Mouse (Mus musculus) urinary bladder, adult 2 months (tissue): ENCODE measurements around the gene Scn3a. TPM values are rescaled to one million over a fixed set of nuclear protein-coding genes. Genes with fewer than 3 reads are reported as not detected.

Source experiments
- DNase-seq: peaks from one replicate; pipeline ENCODE4 v3.0.0; 2022; ENCODE audit warnings: low spot score
- polyA plus RNA-seq: library from polyadenylated mRNA; depleted of rRNA; stranded (reverse); fragments of >200 nt; gene quantifications from 2 replicates; pipeline ENCODE4 v1.2.3, GENCODE M21; 2012; rRNA removed

The Scn3a gene
- polyA plus RNA-seq, 1 experiment = 0.22 TPM

- DNase-seq = no peak
Observed at GRCm38 (mm10) chr2:65413746-65414145, 153.7 kb downstream of the Scn3a start.

Other genes with a start within 250 kb of the Scn3a start
- gene Slc38a11, start 203.6 kb downstream of the Scn3a start, polyA plus RNA-seq = 1.9 and 2.9 TPM in 2 replicates
- 2.4 and 2.8 TPM in 2 replicates for gene Scn2a, start 53.1 kb upstream of the Scn3a start, polyA plus RNA-seq